Mouse (Mus musculus): ENCODE data around the gene Mlph. TPM values are rescaled to one million over a fixed set of nuclear protein-coding genes. Genes with fewer than 3 reads are reported as not detected.

Gene Mlph
- polyA plus RNA-seq, 1 experiment = 0.07 TPM

DNA sequence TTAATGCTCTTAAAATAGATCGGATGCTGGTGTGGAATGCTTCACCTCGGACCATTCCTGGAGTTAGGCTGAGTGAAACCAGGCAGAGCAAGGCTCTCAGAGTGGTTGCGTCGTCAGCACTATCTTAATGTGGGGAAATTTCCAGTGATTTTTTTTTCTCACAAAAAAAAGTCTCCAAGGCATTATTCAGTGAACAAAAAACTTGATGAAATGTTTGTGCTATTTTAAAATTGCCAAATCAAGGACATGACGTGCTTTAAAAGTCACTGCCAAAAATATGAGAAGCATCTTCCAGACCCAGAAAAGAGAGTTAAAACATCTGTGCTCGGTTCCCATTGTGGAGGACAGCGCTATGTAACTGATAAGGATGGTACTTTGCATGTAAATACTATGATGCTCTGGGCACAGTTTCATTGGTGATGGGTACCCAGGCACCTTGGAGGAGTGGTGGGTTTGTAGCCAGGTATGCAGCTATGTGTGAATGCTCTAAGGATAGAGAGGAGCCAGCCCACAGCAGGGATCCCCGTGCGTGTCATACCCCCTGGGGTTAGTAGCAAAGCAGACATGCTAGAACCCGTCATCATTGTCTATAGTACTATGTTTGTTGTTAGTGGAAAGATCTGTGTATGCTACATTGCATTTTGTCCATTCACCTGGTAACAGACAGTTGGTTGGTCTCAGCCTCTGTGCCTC is 65.9 kb downstream of the Mlph start:
- H3K4me3 ChIP-seq (ENCODE audit: insufficient read depth, poor library complexity, severe bottlenecking) = no peak overlapping the region
- no peaks in the 10 kb centered on the region for H3K79me2 ChIP-seq (ENCODE audit: control insufficient read depth, insufficient read depth)
- H3K27me3 ChIP-seq (ENCODE audit: control insufficient read depth, insufficient read depth, insufficient read length) = no peaks in the 10 kb centered on the region
- no peaks in the 10 kb centered on the region for H3K36me3 ChIP-seq (ENCODE audit: control insufficient read depth, insufficient read depth)
- H3K79me3 ChIP-seq (ENCODE audit: low read depth) = no peaks in the 10 kb centered on the region
- TF ChIP-seq CEBPB (IDR thresholded peaks at IDR 0.05; ENCODE audit: low read depth) = no peak
- TF ChIP-seq MYOD1 (IDR thresholded peaks at IDR 0.05; ENCODE audit: control insufficient read depth, insufficient read length, low read depth) = no peak
- no peak overlapping the region for H3ac ChIP-seq (ENCODE audit: control insufficient read depth, insufficient read length, low read depth)

DNA sequence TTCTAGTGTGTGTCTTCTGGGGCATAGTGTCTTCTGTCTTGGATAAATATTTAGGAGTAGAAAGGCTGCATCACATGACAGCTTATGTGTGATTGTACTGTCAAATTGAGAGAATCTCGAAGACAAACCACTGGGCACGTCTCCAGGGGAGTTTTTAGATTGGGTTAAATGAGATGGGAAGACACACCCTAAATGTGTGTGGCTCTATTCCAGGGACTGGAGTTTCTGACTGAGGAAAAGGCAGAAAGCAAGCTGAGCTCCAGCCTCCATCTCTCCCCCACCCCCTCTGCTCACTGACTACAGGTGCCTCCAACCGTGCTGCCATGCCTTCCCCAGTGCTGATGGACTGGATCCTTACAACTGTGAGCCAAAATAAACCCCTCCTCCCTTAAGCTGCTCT is 66.5 kb downstream of the Mlph start:
- TF ChIP-seq FOSL1 (IDR thresholded peaks at IDR 0.05; ENCODE audit: insufficient read depth, low read length, poor library complexity, severe bottlenecking) = no peak
- no peak for TF ChIP-seq CEBPB (IDR thresholded peaks at IDR 0.05; ENCODE audit: low read depth)
- no peak for TF ChIP-seq MYOD1 (IDR thresholded peaks at IDR 0.05; ENCODE audit: control insufficient read depth, insufficient read length, low read depth)
- TF ChIP-seq USF1 (IDR thresholded peaks at IDR 0.05; ENCODE audit: low read depth) = no peak
- TF ChIP-seq CTCF (IDR thresholded peaks at IDR 0.05; ENCODE audit: control insufficient read depth, insufficient read depth, insufficient read length) = no peak
- TF ChIP-seq MAX (IDR thresholded peaks at IDR 0.05) = no peak
- TF ChIP-seq MYOG (IDR thresholded peaks at IDR 0.05; ENCODE audit: control insufficient read depth, extremely low read depth, insufficient read length) = no peak
- H3K27me3 ChIP-seq (ENCODE audit: control insufficient read depth, insufficient read depth, insufficient read length) = no peaks in the 10 kb centered on the region
- no peaks in the 10 kb centered on the region for H3K36me3 ChIP-seq (ENCODE audit: control insufficient read depth, insufficient read depth)
- no peaks in the 10 kb centered on the region for H3K79me2 ChIP-seq (ENCODE audit: control insufficient read depth, insufficient read depth)
- no peak overlapping the region for H3ac ChIP-seq (ENCODE audit: control insufficient read depth, insufficient read length, low read depth)
- no peaks in the 10 kb centered on the region for H3K79me3 ChIP-seq (ENCODE audit: low read depth)
- no peak overlapping the region for H3K4me3 ChIP-seq (ENCODE audit: insufficient read depth, poor library complexity, severe bottlenecking)

DNA sequence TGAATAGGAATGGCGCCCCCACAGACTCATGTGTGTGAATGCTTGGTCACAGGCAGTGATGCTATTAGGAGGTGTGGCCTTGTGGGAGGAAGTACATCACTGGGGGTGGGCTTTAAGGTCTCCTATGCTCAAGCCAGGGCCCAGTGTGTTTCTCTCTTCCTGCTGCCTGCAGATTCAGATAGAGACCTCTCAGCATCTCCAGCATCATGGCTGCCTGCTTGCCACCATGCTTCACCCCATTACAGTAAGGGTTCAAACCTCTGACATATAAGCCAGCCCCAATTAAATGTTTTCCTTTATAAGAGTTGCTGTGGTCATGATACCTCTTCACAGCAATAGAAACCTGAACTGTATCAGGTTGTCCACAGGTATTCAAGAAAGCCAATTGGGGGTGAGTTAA is 81.0 kb downstream of the Mlph start:
- H3K4me3 ChIP-seq (ENCODE audit: insufficient read depth, poor library complexity, severe bottlenecking) = no peak overlapping the region
- TF ChIP-seq MAX (IDR thresholded peaks at IDR 0.05) (no peak), USF1 (IDR thresholded peaks at IDR 0.05; ENCODE audit: low read depth) (no peak), FOSL1 (IDR thresholded peaks at IDR 0.05; ENCODE audit: insufficient read depth, low read length, poor library complexity, severe bottlenecking) (no peak), CTCF (IDR thresholded peaks at IDR 0.05; ENCODE audit: control insufficient read depth, insufficient read depth, insufficient read length) (no peak), MYOD1 (IDR thresholded peaks at IDR 0.05; ENCODE audit: control insufficient read depth, insufficient read length, low read depth) (no peak), MYOG (IDR thresholded peaks at IDR 0.05; ENCODE audit: control insufficient read depth, extremely low read depth, insufficient read length) (no peak)
- no peaks in the 10 kb centered on the region for H3K27me3 ChIP-seq (ENCODE audit: control insufficient read depth, insufficient read depth, insufficient read length)
- H3K79me2 ChIP-seq (ENCODE audit: control insufficient read depth, insufficient read depth) = peaks cover 24% of the 10 kb centered on the region
- H3K79me3 ChIP-seq (ENCODE audit: low read depth) = peaks cover 19% of the 10 kb centered on the region
- no peak overlapping the region for H3ac ChIP-seq (ENCODE audit: control insufficient read depth, insufficient read length, low read depth)
- no peaks in the 10 kb centered on the region for H3K36me3 ChIP-seq (ENCODE audit: control insufficient read depth, insufficient read depth)

DNA sequence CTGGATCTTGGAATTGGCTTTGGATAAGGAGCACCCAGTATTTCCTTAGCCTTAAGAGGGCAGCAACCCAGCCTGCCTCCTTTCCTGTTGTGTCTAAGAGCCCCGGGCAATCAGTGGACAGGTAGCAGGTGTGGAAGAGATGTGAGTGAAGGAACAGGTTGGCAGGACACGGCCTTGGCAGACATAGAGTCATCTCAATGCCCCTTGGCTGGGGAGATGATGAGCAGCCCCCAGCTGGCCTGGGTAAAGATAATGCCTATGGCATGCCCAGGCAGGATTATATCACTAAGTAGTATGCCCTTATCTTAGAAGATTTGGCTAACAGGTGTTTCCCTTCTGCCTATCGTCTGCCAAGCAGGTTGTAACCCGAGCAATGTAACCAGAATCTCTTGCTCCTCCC is 82.3 kb downstream of the Mlph start:
- no peak overlapping the region for H3ac ChIP-seq (ENCODE audit: control insufficient read depth, insufficient read length, low read depth)
- H3K27me3 ChIP-seq (ENCODE audit: control insufficient read depth, insufficient read depth, insufficient read length) = no peaks in the 10 kb centered on the region
- peaks cover 28% of the 10 kb centered on the region for H3K79me3 ChIP-seq (ENCODE audit: low read depth)
- TF ChIP-seq MYOG (IDR thresholded peaks at IDR 0.05; ENCODE audit: control insufficient read depth, extremely low read depth, insufficient read length) (no peak), MYOD1 (IDR thresholded peaks at IDR 0.05; ENCODE audit: control insufficient read depth, insufficient read length, low read depth) (no peak), CTCF (IDR thresholded peaks at IDR 0.05; ENCODE audit: control insufficient read depth, insufficient read depth, insufficient read length) (no peak), USF1 (IDR thresholded peaks at IDR 0.05; ENCODE audit: low read depth) (no peak)
- H3K36me3 ChIP-seq (ENCODE audit: control insufficient read depth, insufficient read depth) = no peaks in the 10 kb centered on the region
- peaks cover 36% of the 10 kb centered on the region for H3K79me2 ChIP-seq (ENCODE audit: control insufficient read depth, insufficient read depth)
- no peak overlapping the region for H3K4me3 ChIP-seq (ENCODE audit: insufficient read depth, poor library complexity, severe bottlenecking)

DNA sequence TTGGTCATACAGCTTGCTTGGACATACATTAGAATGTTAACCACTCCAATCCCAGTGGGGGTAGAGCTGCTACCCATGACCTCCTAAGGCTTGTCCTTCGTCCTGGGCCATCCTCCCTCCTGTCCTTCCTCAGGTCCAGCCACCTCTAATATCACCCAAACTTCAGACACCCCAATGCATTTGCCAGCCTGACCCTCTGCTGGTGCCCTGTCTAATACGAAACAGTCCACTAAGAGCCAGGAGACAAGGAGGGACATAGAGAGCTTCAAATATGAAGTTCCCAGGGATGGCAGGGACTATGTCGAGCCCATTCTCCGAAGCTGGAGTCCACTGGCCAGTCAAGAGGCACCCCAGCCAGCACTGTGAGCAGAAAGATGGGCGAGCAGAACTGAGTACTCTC is 82.8 kb downstream of the Mlph start:
- TF ChIP-seq CEBPB (IDR thresholded peaks at IDR 0.05; ENCODE audit: low read depth) (no peak), CTCF (IDR thresholded peaks at IDR 0.05; ENCODE audit: control insufficient read depth, insufficient read depth, insufficient read length) (no peak), FOSL1 (IDR thresholded peaks at IDR 0.05; ENCODE audit: insufficient read depth, low read length, poor library complexity, severe bottlenecking) (no peak), MYOD1 (IDR thresholded peaks at IDR 0.05; ENCODE audit: control insufficient read depth, insufficient read length, low read depth) (no peak), MYOG (IDR thresholded peaks at IDR 0.05; ENCODE audit: control insufficient read depth, extremely low read depth, insufficient read length) (no peak), MAX (IDR thresholded peaks at IDR 0.05) (no peak), USF1 (IDR thresholded peaks at IDR 0.05; ENCODE audit: low read depth) (no peak)
- Histone ChIP-seq H3K27me3 (ENCODE audit: control insufficient read depth, insufficient read depth, insufficient read length) (no peaks in the 10 kb centered on the region), H3K79me3 (ENCODE audit: low read depth) (peaks cover 32% of the 10 kb centered on the region), H3K79me2 (ENCODE audit: control insufficient read depth, insufficient read depth) (peaks cover 41% of the 10 kb centered on the region), H3K4me3 (ENCODE audit: insufficient read depth, poor library complexity, severe bottlenecking) (no peak overlapping the region), H3ac (ENCODE audit: control insufficient read depth, insufficient read length, low read depth) (no peak overlapping the region), H3K36me3 (ENCODE audit: control insufficient read depth, insufficient read depth) (no peaks in the 10 kb centered on the region)

DNA sequence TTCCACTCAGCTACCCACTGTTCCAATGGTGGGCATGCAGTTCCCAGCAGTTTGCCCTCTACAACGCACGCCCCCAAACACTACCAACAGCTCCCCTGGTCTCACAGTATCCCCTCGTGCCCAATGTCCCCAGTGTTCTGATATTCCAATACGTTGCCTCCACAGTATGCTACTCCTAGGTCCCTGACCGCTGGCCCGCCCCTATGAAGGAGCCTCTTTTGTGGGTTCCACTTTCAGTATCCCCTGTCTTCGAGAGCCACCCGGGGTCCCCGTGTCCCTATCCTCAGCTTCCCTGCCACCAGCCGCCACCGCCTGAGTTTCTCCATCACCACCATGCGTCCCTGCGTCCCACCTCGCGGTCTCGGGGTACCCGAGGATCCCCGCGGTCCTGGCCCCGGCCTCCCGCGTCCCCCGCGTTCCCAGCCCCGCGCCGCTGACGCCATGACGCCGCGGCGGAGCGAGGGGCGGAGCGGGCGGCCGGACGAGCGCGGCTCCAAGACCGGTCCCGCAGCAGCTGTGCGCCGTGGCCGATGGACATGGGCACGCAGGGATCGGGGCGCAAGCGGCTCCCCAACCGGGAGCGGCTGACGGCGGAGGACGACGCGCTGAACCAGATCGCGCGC is 83.5 kb downstream of the Mlph start, which contains the start of gene Lrrfip1:
Lrrfip1 (plus strand) TSS at position 470 of the 623 bp plus-strand sequence.
- H3K27me3 ChIP-seq (ENCODE audit: control insufficient read depth, insufficient read depth, insufficient read length) = no peaks in the 10 kb centered on the region
- TF ChIP-seq MYOD1 (IDR thresholded peaks at IDR 0.05; ENCODE audit: control insufficient read depth, insufficient read length, low read depth) (no peak), FOSL1 (IDR thresholded peaks at IDR 0.05; ENCODE audit: insufficient read depth, low read length, poor library complexity, severe bottlenecking) (no peak), CTCF (IDR thresholded peaks at IDR 0.05; ENCODE audit: control insufficient read depth, insufficient read depth, insufficient read length) (no peak), MYOG (IDR thresholded peaks at IDR 0.05; ENCODE audit: control insufficient read depth, extremely low read depth, insufficient read length) (no peak), USF1 (IDR thresholded peaks at IDR 0.05; ENCODE audit: low read depth) (no peak), MAX (IDR thresholded peaks at IDR 0.05) (no peak), CEBPB (IDR thresholded peaks at IDR 0.05; ENCODE audit: low read depth) (no peak)
- peak within 1 kb of the TSS; percentile 68 for H3ac ChIP-seq (ENCODE audit: control insufficient read depth, insufficient read length, low read depth)
- H3K4me3 ChIP-seq (ENCODE audit: insufficient read depth, poor library complexity, severe bottlenecking) = peak within 1 kb of the TSS; percentile 89
- H3K79me3 ChIP-seq (ENCODE audit: low read depth) = peaks cover 39% of the 10 kb centered on the region
- no peaks in the 10 kb centered on the region for H3K36me3 ChIP-seq (ENCODE audit: control insufficient read depth, insufficient read depth)
- H3K79me2 ChIP-seq (ENCODE audit: control insufficient read depth, insufficient read depth) = peaks cover 49% of the 10 kb centered on the region

All from C2C12 (cell line).